Mouse (Mus musculus) kidney, embryonic 15.5 days (tissue): ENCODE measurements around the gene Morc2a. TPM values are rescaled to one million over a fixed set of nuclear protein-coding genes. Genes with fewer than 3 reads are reported as not detected.

Experiments used
- ATAC-seq: fragments of 200-750 bp; cut with Nextera tagmentation; replicated peaks from 2 replicates; pipeline ENCODE4 v1.8.0; 2017; ENCODE audit warnings: moderate TSS enrichment; ENCODE audit not compliant: low FRiP score
- H3K27ac ChIP-seq: fragments of 300-500 bp; sonication (generic); 2 replicates; pipeline ENCODE4 v1.5.1; 2015; ENCODE audit warnings: mild to moderate bottlenecking, inconsistent platforms
- H3K27me3 ChIP-seq: fragments of 300-500 bp; sonication (generic); 2 replicates; pipeline ENCODE4 v1.6.1; 2015; ENCODE audit warnings: inconsistent platforms
- H3K36me3 ChIP-seq: fragments of 300-500 bp; sonication (generic); 2 replicates; pipeline ENCODE4 v1.6.1; 2015; ENCODE audit warnings: inconsistent platforms
- H3K4me1 ChIP-seq: fragments of 300-500 bp; sonication (generic); 2 replicates; pipeline ENCODE4 v1.6.1; 2015; ENCODE audit warnings: inconsistent platforms
- H3K4me2 ChIP-seq: fragments of 300-500 bp; sonication (generic); 2 replicates; pipeline ENCODE4 v1.6.1; 2015; ENCODE audit warnings: moderate library complexity, mild to moderate bottlenecking, inconsistent platforms
- H3K4me3 ChIP-seq: fragments of 300-500 bp; sonication (generic); replicated peaks from 2 replicates; pipeline ENCODE4 v1.5.1; 2015; ENCODE audit warnings: mild to moderate bottlenecking, inconsistent platforms
- H3K9ac ChIP-seq: fragments of 300-500 bp; sonication (generic); 2 replicates; pipeline ENCODE4 v1.6.1; 2015; ENCODE audit warnings: mild to moderate bottlenecking, inconsistent platforms
- H3K9me3 ChIP-seq: fragments of 300-500 bp; sonication (generic); replicated peaks from 2 replicates; pipeline ENCODE4 v1.6.1; 2016; ENCODE audit warnings: inconsistent platforms
- WGBS: fragments of 180-500 bp; shearing (Covaris S2); methylation state at CpG from one replicate; pipeline ENCODE4 v1.1.7; 2015; ENCODE audit warnings: mixed read lengths; 5-methylcytosine and 5-hydroxymethylcytosine counted together
- polyA plus RNA-seq: library from polyadenylated mRNA; unstranded; fragments of >200 nt; fragmentation: Nextera tagmentation; extraction: Ambion mirVana; gene quantifications from 2 replicates; pipeline ENCODE4 v1.2.1, GENCODE M21; 2015

Gene Morc2a
- polyA plus RNA-seq, 1 experiment from 2014 or later, result 30.2 TPM

DNA sequence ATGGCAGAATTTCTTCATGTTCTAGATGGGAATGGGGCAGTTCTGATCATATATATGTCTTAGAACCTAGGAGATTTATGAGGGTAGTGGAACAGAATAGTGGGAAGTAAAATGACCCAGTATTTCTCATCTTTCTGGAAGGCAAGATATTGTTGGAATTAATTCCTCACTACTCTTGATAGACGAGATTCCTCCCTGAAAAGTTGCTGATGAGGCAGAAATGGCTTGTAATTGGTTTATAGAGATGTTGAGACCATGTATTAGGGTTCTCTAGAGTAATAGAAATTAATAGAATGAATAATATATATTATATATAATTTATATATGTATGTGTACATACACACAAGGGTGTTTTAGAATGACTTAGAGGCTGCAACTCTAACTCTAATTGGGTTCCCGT lies 13.0 kb downstream of the Morc2a start:
- no peaks in the 10 kb centered on the region for H3K27me3 ChIP-seq
- H3K4me2 ChIP-seq, result no peak overlapping the region
- no peak overlapping the region for H3K9ac ChIP-seq
- no peak overlapping the region for H3K4me3 ChIP-seq
- no peaks in the 10 kb centered on the region for H3K9me3 ChIP-seq
- no peak overlapping the region for H3K27ac ChIP-seq
- no peaks in the 10 kb centered on the region for H3K4me1 ChIP-seq
- no peak for ATAC-seq
- peaks cover 60% of the 10 kb centered on the region for H3K36me3 ChIP-seq
- WGBS, result 92% methylated on average over 2 of the region's 2 CpGs

- H3K27me3 ChIP-seq, result no peaks in the 10 kb centered on the region
- H3K4me1 ChIP-seq, result no peaks in the 10 kb centered on the region
- peaks cover 74% of the 10 kb centered on the region for H3K36me3 ChIP-seq
- H3K27ac ChIP-seq, result no peak overlapping the region
- H3K4me2 ChIP-seq, result no peak overlapping the region
- 0 out of 2 replicates have a peak, but pooled peaks have one; percentile 52 for ATAC-seq
- H3K9ac ChIP-seq, result no peak overlapping the region
- H3K9me3 ChIP-seq, result no peaks in the 10 kb centered on the region
- no peak overlapping the region for H3K4me3 ChIP-seq
- 51% methylated on average over 3 of the region's 3 CpGs for WGBS
These were observed 18.5 kb downstream of the Morc2a start for GRCm38 (mm10) chr11:3667506-3667905.

- Histone ChIP-seq H3K4me2 (no peak overlapping the region), H3K36me3 (peaks cover 78% of the 10 kb centered on the region), H3K9ac (no peak overlapping the region), H3K27me3 (no peaks in the 10 kb centered on the region), H3K27ac (no peak overlapping the region), H3K9me3 (no peaks in the 10 kb centered on the region), H3K4me3 (no peak overlapping the region), H3K4me1 (no peaks in the 10 kb centered on the region)
- no peak for ATAC-seq
- 87% methylated on average over 2 of the region's 2 CpGs for WGBS
These were observed 19.8 kb downstream of the Morc2a start for GRCm38 (mm10) chr11:3668768-3669167.

- Histone ChIP-seq H3K27ac (no peak overlapping the region), H3K4me2 (no peak overlapping the region), H3K4me3 (no peak overlapping the region), H3K4me1 (no peaks in the 10 kb centered on the region), H3K36me3 (peaks cover 78% of the 10 kb centered on the region), H3K9me3 (no peaks in the 10 kb centered on the region), H3K9ac (no peak overlapping the region), H3K27me3 (no peaks in the 10 kb centered on the region)
- no peak for ATAC-seq
These were observed 20.9 kb downstream of the Morc2a start for GRCm38 (mm10) chr11:3669849-3670248.

DNA sequence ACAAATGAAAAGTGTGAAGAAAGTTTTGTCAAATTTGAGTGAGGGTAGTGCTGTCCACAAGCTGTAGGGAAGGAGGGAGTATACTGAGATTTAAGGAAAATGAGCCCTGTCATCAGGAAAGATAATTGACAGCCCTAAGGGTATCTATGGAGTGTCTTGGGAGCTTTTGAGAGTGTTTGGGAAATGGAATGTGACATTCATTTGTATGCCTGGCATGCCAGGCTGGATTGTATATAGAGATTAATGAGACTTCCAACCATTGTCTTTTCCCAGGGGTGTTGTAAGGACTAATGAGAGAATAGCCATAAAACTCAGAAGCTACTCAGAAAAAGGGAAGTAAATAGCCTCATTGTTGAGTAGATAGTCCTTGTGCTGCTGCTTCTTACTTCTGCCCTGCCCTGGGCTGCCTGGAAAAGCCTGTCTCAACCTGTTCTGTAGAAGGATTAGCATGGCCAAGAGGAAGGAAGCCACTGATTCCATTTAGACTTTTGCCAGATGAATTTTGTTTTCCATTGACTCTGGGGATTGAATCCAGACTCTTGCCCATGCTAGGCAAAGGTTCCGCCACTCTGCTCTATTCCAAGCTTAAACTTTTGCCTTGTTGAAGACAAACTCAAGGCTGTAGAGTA lies 22.1 kb downstream of the Morc2a start:
- Histone ChIP-seq H3K27me3 (no peaks in the 10 kb centered on the region), H3K4me1 (no peaks in the 10 kb centered on the region), H3K27ac (no peak overlapping the region), H3K4me2 (no peak overlapping the region), H3K9me3 (no peaks in the 10 kb centered on the region), H3K9ac (no peak overlapping the region), H3K4me3 (no peak overlapping the region), H3K36me3 (peaks cover 83% of the 10 kb centered on the region)
- no peak for ATAC-seq
- WGBS, result 97% methylated on average over 1 of the region's 1 CpGs

- 75% methylated on average over 4 of the region's 4 CpGs for WGBS
- Histone ChIP-seq H3K9me3 (no peaks in the 10 kb centered on the region), H3K4me3 (no peak overlapping the region), H3K4me2 (no peak overlapping the region), H3K27ac (no peak overlapping the region), H3K4me1 (no peaks in the 10 kb centered on the region), H3K36me3 (peaks cover 95% of the 10 kb centered on the region), H3K9ac (no peak overlapping the region), H3K27me3 (no peaks in the 10 kb centered on the region)
- ATAC-seq, result no peak
These were observed 25.6 kb downstream of the Morc2a start for GRCm38 (mm10) chr11:3674545-3674944.

DNA sequence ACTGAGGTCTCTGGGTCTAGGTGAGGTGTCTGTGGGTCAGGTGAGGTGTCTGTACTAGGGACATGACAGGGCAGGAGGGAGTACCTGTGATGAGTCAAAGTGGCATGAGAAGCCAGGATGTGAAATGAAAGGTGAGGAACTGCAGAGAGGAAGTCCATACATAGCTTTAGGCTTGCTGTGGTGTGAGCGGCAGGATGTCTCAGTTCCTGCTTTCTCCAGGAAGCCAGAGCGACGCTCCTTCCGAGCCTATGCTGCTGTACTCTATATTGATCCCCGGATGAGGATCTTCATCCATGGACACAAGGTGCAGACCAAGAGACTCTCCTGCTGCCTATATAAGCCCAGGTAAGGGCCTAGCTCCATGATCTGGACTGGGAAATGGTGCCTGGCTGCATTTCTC lies 27.4 kb downstream of the Morc2a start:
- no peak for ATAC-seq
- Histone ChIP-seq H3K27me3 (no peaks in the 10 kb centered on the region), H3K4me1 (no peaks in the 10 kb centered on the region), H3K4me2 (no peak overlapping the region), H3K9ac (no peak overlapping the region), H3K9me3 (no peaks in the 10 kb centered on the region), H3K4me3 (no peak overlapping the region), H3K36me3 (peaks cover 98% of the 10 kb centered on the region), H3K27ac (no peak overlapping the region)
- WGBS, result 90% methylated on average over 5 of the region's 5 CpGs

DNA sequence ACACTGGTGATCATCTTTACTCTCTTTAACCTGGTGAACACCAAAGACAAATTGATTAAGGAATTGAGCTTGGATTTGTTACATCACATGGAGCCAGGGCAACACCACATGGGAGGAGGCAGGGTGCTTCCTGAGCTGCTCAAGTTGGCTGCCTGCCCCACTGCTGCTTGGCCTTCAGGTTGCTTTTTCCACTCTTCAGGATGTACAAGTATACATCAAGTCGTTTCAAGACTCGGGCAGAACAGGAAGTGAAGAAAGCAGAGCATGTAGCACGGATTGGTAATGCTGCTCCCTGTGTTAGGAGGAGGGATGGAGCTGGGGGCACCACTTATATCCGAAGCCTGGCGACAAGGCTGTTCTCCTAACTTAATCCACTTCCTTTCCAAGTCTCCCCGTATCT lies 28.2 kb downstream of the Morc2a start:
- Histone ChIP-seq H3K4me3 (no peak overlapping the region), H3K36me3 (peaks cover 94% of the 10 kb centered on the region), H3K4me1 (no peaks in the 10 kb centered on the region), H3K27me3 (no peaks in the 10 kb centered on the region), H3K4me2 (no peak overlapping the region), H3K9me3 (no peaks in the 10 kb centered on the region), H3K27ac (no peak overlapping the region), H3K9ac (no peak overlapping the region)
- 78% methylated on average over 6 of the region's 6 CpGs for WGBS
- ATAC-seq, result no peak

DNA sequence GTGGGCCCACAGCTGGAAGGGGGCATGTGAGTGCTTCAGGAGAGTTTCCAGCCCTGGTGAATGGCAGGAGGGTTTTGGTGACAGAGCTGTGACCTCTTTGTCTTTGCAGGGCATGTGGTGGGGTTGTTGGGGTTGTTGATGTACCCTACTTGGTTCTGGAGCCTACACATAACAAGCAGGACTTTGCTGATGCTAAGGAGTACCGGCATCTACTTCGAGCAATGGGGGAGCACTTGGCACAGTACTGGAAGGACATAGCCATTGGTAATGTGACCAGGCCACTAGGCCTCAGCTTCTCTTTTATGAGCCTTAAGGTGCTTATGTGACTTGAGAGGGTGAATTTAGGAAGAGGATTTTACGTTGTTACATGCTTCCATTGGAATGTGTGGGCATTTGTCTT lies 30.8 kb downstream of the Morc2a start:
- no peaks in the 10 kb centered on the region for H3K27me3 ChIP-seq
- no peak overlapping the region for H3K9ac ChIP-seq
- H3K4me1 ChIP-seq, result no peaks in the 10 kb centered on the region
- H3K4me2 ChIP-seq, result no peak overlapping the region
- WGBS, result 99% methylated on average over 3 of the region's 3 CpGs
- no peak for ATAC-seq
- H3K4me3 ChIP-seq, result no peak overlapping the region
- no peaks in the 10 kb centered on the region for H3K9me3 ChIP-seq
- H3K36me3 ChIP-seq, result peaks cover 93% of the 10 kb centered on the region
- H3K27ac ChIP-seq, result no peak overlapping the region

- peaks cover 92% of the 10 kb centered on the region for H3K36me3 ChIP-seq
- H3K27me3 ChIP-seq, result no peaks in the 10 kb centered on the region
- H3K4me3 ChIP-seq, result no peak overlapping the region
- H3K9me3 ChIP-seq, result no peaks in the 10 kb centered on the region
- no peak overlapping the region for H3K27ac ChIP-seq
- ATAC-seq, result no peak
- no peak overlapping the region for H3K9ac ChIP-seq
- no peaks in the 10 kb centered on the region for H3K4me1 ChIP-seq
- H3K4me2 ChIP-seq, result no peak overlapping the region
- WGBS, result 95% methylated on average over 11 of the region's 11 CpGs
These were observed 34.7 kb downstream of the Morc2a start for GRCm38 (mm10) chr11:3683696-3684095.

DNA sequence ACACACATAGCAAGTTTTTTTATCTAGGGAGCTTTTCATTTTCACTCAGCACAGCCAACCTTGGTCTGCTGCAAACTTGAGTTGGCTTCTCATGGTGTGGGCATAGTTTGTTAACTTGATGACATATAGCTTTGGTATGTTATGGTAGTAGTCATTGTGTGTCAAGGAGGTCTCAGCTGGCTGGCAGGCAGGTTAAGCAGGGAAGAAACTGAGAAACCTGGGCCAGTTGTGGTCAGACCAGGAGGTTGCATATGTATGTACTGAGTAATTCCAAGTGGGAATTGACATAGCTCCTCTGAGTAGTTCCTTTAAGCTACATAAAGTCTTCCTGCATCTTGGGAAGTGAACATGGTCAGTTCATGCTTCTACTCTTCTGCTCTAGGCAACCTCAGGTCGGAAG lies 35.2 kb downstream of the Morc2a start:
- no peak for ATAC-seq
- no peak overlapping the region for H3K4me2 ChIP-seq

DNA sequence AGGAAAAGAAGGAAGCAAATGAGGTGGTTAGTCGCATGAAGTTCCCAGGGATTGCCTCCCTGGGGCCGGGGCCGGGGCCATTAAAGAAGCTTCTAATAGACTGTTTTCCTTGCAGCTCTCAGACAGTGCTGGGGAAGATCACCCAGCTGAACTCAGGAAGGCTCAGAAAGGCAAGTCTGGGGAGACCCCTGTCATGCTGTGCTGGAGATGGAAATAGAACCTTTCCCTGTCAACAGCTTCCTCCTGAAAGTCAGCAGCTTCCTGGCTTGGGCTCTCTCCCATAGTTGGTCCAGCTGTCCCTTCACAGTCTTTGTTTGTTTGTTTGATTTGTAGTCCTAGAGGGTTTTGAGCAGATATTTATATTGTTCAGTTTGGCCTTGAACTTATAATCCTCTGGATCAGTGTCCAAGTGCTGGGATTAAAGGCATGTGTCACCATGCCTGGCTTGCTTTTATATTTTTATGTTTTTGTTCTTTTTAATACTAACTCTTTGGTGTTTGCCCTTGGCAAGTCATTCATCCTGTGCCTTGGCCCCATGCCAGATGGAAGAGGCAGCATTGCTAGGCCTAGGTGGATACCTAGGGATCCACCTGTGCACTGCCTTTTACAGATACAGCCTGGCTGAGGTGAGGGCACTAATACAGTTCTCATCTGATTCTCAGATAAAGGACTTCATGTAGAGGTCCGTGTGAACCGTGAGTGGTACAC lies 35.9 kb downstream of the Morc2a start:
- ATAC-seq, result no peak
- Histone ChIP-seq H3K27me3 (no peaks in the 10 kb centered on the region), H3K27ac (no peak overlapping the region), H3K4me3 (no peak overlapping the region), H3K4me2 (no peak overlapping the region), H3K36me3 (peaks cover 94% of the 10 kb centered on the region), H3K9me3 (no peaks in the 10 kb centered on the region), H3K9ac (no peak overlapping the region), H3K4me1 (no peaks in the 10 kb centered on the region)
- WGBS, result 83% methylated on average over 5 of the region's 5 CpGs

More for the DNA sequence above, 35.2 kb downstream of the Morc2a start:
- Histone ChIP-seq H3K4me3 (no peak overlapping the region), H3K27me3 (no peaks in the 10 kb centered on the region), H3K9ac (no peak overlapping the region), H3K4me1 (no peaks in the 10 kb centered on the region), H3K9me3 (no peaks in the 10 kb centered on the region), H3K27ac (no peak overlapping the region), H3K36me3 (peaks cover 93% of the 10 kb centered on the region)
- WGBS, result 93% methylated on average over 1 of the region's 1 CpGs

GRCm38 (mm10) chr11:3685431-3685830 lies 36.4 kb downstream of the Morc2a start:
- WGBS, result 95% methylated on average over 8 of the region's 8 CpGs
- ATAC-seq, result no peak
- H3K27ac ChIP-seq, result no peak overlapping the region
- peaks cover 94% of the 10 kb centered on the region for H3K36me3 ChIP-seq
- H3K9ac ChIP-seq, result no peak overlapping the region
- no peaks in the 10 kb centered on the region for H3K9me3 ChIP-seq
- H3K27me3 ChIP-seq, result no peaks in the 10 kb centered on the region
- H3K4me3 ChIP-seq, result no peak overlapping the region
- no peak overlapping the region for H3K4me2 ChIP-seq
- no peaks in the 10 kb centered on the region for H3K4me1 ChIP-seq
